Mouse (Mus musculus) brain, embryonic 14.5 days (tissue): ENCODE measurements around the gene Fahd1. TPM values are rescaled to one million over a fixed set of nuclear protein-coding genes. Genes with fewer than 3 reads are reported as not detected.
A peak's percentile ranks its signal among the peaks of the same experiment; 100 is the strongest.

Experiments
- DNase-seq: peaks from one replicate; pipeline ENCODE4 v3.0.0-alpha.2; 2011; ENCODE audit warnings: low read depth
- CTCF ChIP-seq: fragments of 200-500 bp; IDR thresholded peaks from 2 replicates; pipeline ENCODE4 v1.5.1; 2012; ENCODE audit warnings: inconsistent platforms, mild to moderate bottlenecking, moderate library complexity, borderline replicate concordance; ENCODE audit not compliant: insufficient read depth, insufficient read length; ENCODE audit errors: extremely low read depth
- POLR2A ChIP-seq: fragments of 200-500 bp; IDR thresholded peaks from 2 replicates; pipeline ENCODE4 v1.6.1; 2012; ENCODE audit warnings: mild to moderate bottlenecking, inconsistent platforms, borderline replicate concordance; ENCODE audit not compliant: poor library complexity, insufficient read depth, insufficient read length, severe bottlenecking; ENCODE audit errors: extremely low read depth
- polyA plus RNA-seq: library from polyadenylated mRNA; depleted of rRNA; stranded (reverse); fragments of >200 nt; gene quantifications from 2 replicates; pipeline ENCODE4 v1.2.3, GENCODE M21; 2012

Gene Fahd1
- polyA plus RNA-seq, 1 experiment = 14.8 TPM

DNA sequence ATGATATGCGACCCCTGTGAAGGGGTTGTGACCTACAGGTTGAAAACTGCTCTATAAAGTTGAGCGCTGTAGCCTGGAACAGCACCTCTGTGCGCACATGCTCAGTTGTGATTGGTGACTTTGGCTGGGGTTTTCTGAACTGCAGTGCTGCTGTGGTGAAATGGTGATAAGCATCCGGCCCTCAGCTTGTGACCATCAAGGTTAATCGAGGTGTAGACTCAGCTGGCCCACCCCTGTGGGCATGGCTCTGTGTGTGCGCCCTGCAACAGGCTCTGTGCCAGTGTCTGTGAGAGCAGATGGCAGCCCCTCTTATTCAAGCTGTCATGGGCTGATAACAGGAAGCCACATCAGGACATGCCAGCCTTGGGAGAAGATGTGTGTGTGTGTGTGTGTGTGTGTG, 8.8 kb upstream of the Fahd1 start:
- TF ChIP-seq CTCF (no peak), POLR2A (no peak)
- DNase-seq = peak; percentile 54

DNA sequence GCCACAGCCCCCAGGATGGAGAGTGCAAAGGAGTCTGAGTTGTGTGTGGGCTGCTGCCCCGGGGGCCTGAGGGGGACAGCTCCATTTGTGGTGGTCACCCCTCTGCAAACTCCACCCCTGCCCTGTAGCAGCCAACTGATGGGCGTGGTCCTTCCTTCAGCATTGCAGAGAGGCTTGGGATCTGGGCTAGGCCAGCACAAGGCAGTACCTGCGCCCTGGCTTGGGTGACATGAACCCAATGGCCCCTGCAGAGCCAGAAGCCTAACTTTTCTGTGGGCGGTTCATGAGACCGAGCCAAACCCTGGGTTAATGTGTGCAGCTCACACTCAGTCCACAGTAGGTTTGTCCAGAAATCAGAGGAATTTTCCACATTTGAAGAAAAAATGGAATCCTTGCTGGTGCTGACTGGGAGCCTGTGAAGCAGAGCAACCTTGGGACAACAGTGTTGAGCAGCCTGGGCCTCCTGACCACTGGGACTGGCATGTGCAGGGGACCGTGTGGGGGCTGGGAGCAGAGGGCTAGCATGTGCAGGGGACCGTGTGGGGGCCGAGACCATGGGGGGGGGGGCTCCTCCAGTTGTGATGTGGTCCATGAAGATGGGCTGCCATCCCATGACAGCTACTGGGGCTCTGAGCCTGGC, 7.8 kb upstream of the Fahd1 start:
- TF ChIP-seq POLR2A (no peak), CTCF (no peak)
- DNase-seq = no peak

DNA sequence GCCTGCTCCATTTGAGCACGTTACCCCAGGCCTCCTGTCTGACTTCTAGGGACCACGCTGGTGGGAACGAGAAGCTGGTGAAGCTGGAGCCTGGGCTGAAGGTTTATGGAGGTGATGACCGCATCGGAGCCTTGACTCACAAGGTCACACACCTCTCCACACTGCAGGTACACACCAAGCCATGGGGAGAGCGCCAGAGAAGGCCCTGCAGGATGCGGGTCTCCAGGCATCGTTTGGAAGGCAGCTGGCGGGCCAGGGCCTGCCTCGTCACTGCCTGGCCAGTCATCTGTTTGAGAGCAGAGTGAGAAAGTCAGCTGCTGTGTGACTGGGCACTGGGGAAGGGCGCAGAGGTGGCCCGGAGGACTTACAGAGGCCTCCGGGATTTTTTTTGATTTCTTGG, 6.4 kb upstream of the Fahd1 start:
- no peak for TF ChIP-seq POLR2A
- TF ChIP-seq CTCF = no peak
- DNase-seq = no peak

DNA sequence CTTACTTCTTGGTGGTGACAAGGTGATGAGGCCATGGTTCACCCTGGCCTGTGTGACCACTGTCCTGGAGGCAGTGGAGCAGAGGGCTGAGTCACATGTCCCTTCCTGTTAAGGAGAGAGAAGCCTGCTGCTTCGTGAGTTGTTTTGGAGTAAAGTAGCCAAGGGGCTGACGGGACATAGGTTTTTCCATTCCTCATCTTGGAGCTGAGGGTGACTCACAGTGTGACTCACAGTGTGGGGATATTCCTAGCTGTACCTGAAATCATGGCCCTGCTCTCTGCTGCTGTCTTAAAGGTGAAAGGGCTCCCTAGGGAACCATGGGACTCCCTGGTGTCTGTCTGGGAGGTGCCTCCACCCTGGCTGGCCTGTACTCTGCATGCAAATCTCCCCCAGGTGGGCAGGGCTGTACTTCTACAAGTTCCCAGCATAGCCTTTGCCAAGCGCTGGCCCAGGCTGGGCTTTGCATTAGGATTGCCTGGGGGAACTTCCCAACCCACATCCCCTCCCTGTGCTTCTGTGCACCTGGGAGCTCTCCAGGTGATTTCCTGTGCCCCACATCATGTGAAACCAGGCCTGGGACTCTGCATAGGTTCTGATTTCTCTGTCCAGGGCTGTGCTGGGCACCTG, 5.8 kb upstream of the Fahd1 start:
- DNase-seq = no peak
- no peak for TF ChIP-seq POLR2A
- no peak for TF ChIP-seq CTCF

DNA sequence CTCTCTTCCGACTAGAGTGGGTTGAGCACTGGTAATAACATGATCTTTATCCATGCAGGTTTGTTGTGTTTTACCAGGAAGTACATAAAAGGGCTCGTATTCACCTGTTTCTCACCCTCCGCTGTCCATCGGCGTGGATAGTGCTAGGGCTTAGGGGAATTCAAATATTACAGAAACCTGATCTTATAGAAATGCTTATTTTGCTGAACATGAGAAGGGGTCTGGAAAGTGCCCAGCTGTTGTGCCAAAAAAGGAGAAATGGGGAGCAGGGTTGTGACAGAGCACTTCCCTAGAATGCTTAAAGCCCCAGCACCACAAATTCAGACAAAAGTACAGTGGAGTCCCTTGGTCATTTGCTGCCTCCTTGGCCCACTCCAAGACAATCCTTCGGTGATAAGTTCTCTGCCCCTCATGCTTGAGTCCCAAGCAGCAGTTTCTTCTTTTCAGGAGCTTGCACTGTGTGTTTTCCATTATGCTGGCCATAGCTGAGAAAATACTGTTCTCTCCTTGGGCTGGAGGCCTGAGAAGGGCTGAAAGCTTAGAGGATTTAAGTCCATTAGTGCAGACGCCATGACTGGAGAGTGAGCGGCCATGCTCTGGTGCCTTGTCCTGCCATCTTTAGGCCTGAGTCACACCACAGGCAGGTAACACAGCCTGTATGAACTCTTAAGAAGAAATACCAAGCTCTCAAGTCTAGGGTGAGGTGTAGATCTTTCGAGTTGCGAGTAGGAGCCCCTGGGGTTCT, 1.4 kb upstream of the Fahd1 start:
- TF ChIP-seq POLR2A (no peak), CTCF (no peak)
- DNase-seq = no peak

DNA sequence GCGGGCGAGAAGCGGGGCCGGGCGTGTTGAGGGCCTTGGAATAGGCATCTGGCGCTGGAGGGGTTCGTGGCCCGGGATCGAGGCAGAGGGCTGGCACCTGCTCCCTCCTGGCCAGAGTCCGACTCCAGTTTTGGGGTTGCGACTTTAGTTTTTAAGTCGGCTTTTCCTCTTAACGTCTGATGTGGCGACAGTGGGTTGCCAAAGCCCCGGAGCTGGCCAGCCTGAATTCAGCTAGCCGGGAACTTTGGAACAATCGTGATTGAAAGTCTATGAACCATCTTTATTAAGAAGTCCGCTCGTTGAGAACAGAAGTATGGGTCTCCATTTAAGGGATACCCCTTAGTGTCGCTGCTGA, 586 bp upstream of the Fahd1 start:
- no peak for DNase-seq
- no peak for TF ChIP-seq POLR2A
- no peak for TF ChIP-seq CTCF

DNA sequence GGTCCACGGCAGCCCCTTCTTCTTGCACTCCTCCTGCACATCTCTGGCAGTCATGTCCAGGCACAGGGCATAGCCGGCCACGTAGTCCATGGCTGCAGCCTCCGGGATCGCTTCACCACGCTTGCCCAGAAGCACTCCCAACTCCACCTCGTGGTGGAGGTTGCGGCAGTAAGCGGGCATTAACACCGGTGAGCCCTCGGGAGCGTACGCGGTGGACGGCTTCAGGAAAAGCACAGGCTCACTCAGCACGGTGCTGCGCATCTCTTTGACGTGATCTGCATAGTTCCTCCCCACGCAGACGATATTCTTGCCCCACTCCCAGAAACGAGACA, 465 bp downstream of the Fahd1 start:
- no peak for DNase-seq
- no peak for TF ChIP-seq POLR2A
- TF ChIP-seq CTCF = peak; percentile 41; the same call in 1 of the 2 replicates

DNA sequence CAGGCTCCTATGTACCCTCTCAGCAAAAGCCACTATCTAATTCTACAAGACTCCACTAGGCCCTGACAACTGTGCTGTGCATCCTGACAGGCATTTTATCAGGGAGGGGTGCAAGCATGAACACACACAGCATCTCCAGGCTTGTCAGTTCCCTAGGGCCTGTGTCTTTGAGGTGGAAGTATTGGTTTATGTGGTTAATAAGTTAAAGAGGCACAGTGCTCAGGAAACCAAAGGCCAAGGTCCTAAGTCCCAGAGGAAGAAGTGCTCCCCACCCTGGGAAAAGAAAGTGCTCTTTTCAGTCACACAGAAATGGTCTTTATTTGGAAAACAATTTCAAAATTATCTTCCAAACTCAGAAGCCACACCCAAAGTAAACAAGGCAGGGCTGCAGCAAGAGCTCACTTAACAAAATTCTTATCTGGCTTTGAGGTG, 1.5 kb downstream of the Fahd1 start:
- no peak for DNase-seq
- TF ChIP-seq POLR2A (no peak), CTCF (no peak)

DNA sequence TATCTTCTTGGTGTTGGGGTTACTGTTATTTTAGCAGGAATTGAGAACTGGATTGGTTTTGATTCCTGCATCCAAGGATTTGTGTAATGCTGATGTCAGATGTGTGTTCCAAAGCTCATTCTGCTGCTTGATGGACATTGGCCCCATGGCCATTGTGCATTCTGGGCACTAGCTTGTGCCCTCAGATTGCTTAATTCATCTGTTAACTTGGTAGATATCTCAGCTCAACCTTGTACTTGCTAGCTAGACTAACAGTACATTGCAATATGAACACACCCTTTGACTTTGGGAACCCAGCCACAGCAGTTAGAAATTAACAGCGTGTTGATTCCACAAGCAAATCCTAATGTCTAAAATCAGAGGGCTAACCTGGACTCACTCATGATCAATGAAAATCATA, 2.8 kb downstream of the Fahd1 start:
- no peak for TF ChIP-seq CTCF
- TF ChIP-seq POLR2A = no peak
- DNase-seq = no peak

DNA sequence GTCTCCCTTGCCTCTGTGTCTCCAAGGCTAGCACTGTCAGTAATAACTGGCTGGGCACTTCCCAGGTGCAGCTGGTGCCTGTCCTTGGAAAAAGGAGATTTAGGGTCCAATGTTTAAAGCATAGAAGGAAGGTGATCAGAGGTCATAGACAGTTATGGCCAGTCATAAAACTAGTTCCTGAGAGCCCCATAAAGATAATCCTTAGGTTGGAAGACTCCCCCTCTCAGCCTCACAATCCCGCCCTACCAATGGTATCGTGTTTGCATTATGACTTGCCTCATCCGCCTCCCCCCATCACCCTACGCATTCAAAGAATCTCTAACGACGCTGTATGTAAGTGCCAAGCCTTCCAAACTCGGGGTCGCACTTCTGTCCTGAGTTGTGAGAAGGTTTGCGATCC, 5.6 kb downstream of the Fahd1 start:
- TF ChIP-seq POLR2A (no peak), CTCF (no peak)
- no peak for DNase-seq

DNA sequence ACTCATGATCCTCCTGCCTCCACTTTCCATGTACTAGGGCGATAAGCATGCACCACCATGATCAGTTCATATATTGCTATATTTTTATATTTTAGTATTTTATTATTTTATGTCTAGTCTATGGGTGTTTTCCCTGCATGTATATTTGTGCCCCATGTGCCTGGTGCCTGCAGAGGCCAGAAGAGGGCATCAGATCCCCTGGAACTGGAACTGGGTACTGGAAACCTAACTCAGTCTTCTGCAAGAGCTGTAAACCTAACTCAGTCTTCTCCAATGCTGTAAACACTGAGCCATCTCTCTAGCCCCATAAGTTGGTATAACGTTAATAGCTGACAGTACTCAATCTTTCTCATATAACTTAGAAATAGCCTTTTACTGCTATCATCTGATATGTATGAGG, 7.5 kb downstream of the Fahd1 start:
- no peak for DNase-seq
- no peak for TF ChIP-seq POLR2A
- no peak for TF ChIP-seq CTCF

DNA sequence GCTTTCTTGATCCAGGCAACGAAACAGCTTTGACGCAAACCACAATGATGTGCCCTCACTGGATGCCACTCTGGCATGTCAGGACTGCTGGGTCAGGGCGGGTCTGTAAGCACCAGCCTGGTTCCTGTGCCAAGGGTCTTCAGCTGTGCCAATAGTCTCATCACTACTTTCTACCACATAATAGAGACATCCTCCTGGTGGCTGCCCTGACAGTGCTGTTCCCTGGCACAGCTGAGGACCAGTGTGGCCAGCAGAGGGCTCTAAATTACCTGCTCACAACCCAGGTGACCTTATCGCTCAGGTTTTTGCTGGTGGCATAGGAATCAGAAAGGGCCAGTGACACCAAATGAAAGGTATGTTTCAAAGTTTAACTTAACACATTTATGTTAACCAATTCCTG, 9.0 kb downstream of the Fahd1 start:
- DNase-seq = no peak
- TF ChIP-seq CTCF = peak; percentile 20; the same call in 1 of the 2 replicates
- no peak for TF ChIP-seq POLR2A
